Mouse (Mus musculus) ES-Bruce4 (cell line): Measurements from ENCODE around the gene Rere. TPM values are rescaled to one million over a fixed set of nuclear protein-coding genes. Genes with fewer than 3 reads are reported as not detected.

ENCODE experiments used
- H3K27ac ChIP-seq: 2 replicates; pipeline ENCODE4 v1.5.1; 2012; ENCODE audit warnings: low read length, inconsistent platforms; ENCODE audit not compliant: insufficient read depth
- H3K27me3 ChIP-seq: 2 replicates; pipeline ENCODE4 v1.6.1; 2012; ENCODE audit warnings: mild to moderate bottlenecking, low read length, inconsistent platforms; ENCODE audit not compliant: control insufficient read depth, poor library complexity, insufficient read depth, severe bottlenecking
- H3K36me3 ChIP-seq: 2 replicates; pipeline ENCODE4 v1.6.1; 2012; ENCODE audit warnings: inconsistent platforms, mild to moderate bottlenecking, low read length, moderate library complexity; ENCODE audit not compliant: control insufficient read depth, poor library complexity, insufficient read depth, severe bottlenecking
- H3K4me1 ChIP-seq: one replicate; pipeline ENCODE4 v1.8.1; 2011; ENCODE audit warnings: low read length; ENCODE audit not compliant: control insufficient read depth, insufficient read depth
- H3K4me3 ChIP-seq: 2 replicates; pipeline ENCODE4 v1.5.1; 2011; ENCODE audit warnings: low read depth, mild to moderate bottlenecking, low read length
- H3K9ac ChIP-seq: 2 replicates; pipeline ENCODE4 v1.6.1; 2012; ENCODE audit warnings: low read depth, mild to moderate bottlenecking, inconsistent platforms; ENCODE audit not compliant: poor library complexity, severe bottlenecking
- H3K9me3 ChIP-seq: replicated peaks from 2 replicates; pipeline ENCODE4 v1.6.1; 2012; ENCODE audit warnings: mild to moderate bottlenecking, low read length, inconsistent platforms; ENCODE audit not compliant: control insufficient read depth, poor library complexity, insufficient read depth, severe bottlenecking
- CTCF ChIP-seq: IDR thresholded peaks from one replicate; pipeline ENCODE4 v1.8.1; 2011; ENCODE audit warnings: low read depth, low read length
- EP300 ChIP-seq: IDR thresholded peaks from 2 replicates; pipeline ENCODE4 v1.6.1; 2011; ENCODE audit warnings: low read depth, low read length; ENCODE audit not compliant: insufficient read depth
- POLR2A ChIP-seq: IDR thresholded peaks from one replicate; pipeline ENCODE4 v1.8.1; 2011; ENCODE audit warnings: low read length; ENCODE audit not compliant: insufficient read depth
- polyA plus RNA-seq: library from polyadenylated mRNA; stranded (reverse); fragments of >200 nt; gene quantifications from 2 replicates; pipeline ENCODE4 v1.2.4, GENCODE M21; 2011; ENCODE audit warnings: low read depth; ENCODE audit not compliant: missing spikeins, insufficient read depth, insufficient read length

Gene Rere
- polyA plus RNA-seq, 1 experiment = 77.3 TPM

- no peak overlapping the region for H3K4me3 ChIP-seq
- H3K9ac ChIP-seq = no peak overlapping the region
- no peaks in the 10 kb centered on the region for H3K27me3 ChIP-seq
- peaks cover 7% of the 10 kb centered on the region for H3K36me3 ChIP-seq
- H3K9me3 ChIP-seq = no peaks in the 10 kb centered on the region
- H3K4me1 ChIP-seq = peaks cover 2% of the 10 kb centered on the region
- no peak for TF ChIP-seq CTCF
- no peak for TF ChIP-seq POLR2A
- no peak for TF ChIP-seq EP300
- H3K27ac ChIP-seq = no peak overlapping the region
These were observed 234.8 kb downstream of the Rere start for GRCm38 (mm10) chr4:150516201-150516600.

- no peaks in the 10 kb centered on the region for H3K9me3 ChIP-seq
- H3K27me3 ChIP-seq = no peaks in the 10 kb centered on the region
- TF ChIP-seq CTCF (no peak), POLR2A (no peak), EP300 (no peak)
- no peak overlapping the region for H3K9ac ChIP-seq
- peaks cover 2% of the 10 kb centered on the region for H3K4me1 ChIP-seq
- H3K4me3 ChIP-seq = no peak overlapping the region
- H3K27ac ChIP-seq = no peak overlapping the region
- 0 out of 2 replicates have a peak, but pooled peaks cover 3% of the 10 kb centered on the region for H3K36me3 ChIP-seq
These were observed 235.9 kb downstream of the Rere start for GRCm38 (mm10) chr4:150517381-150517780.

- Histone ChIP-seq H3K27ac (no peak overlapping the region), H3K4me3 (no peak overlapping the region), H3K9ac (no peak overlapping the region), H3K36me3 (no peaks in the 10 kb centered on the region), H3K4me1 (peaks cover 2% of the 10 kb centered on the region), H3K9me3 (no peaks in the 10 kb centered on the region), H3K27me3 (no peaks in the 10 kb centered on the region)
- TF ChIP-seq CTCF (no peak), EP300 (no peak), POLR2A (no peak)
These were observed 237.4 kb downstream of the Rere start for GRCm38 (mm10) chr4:150518826-150519225.

GRCm38 (mm10) chr4:150520069-150520468 is 238.6 kb downstream of the Rere start:
- Histone ChIP-seq H3K4me3 (no peak overlapping the region), H3K27me3 (no peaks in the 10 kb centered on the region), H3K36me3 (no peaks in the 10 kb centered on the region), H3K9ac (no peak overlapping the region), H3K4me1 (peaks cover 2% of the 10 kb centered on the region), H3K9me3 (no peaks in the 10 kb centered on the region), H3K27ac (no peak overlapping the region)
- TF ChIP-seq CTCF = no peak
- no peak for TF ChIP-seq EP300
- TF ChIP-seq POLR2A = no peak

- no peak overlapping the region for H3K9ac ChIP-seq
- no peaks in the 10 kb centered on the region for H3K9me3 ChIP-seq
- TF ChIP-seq EP300 (no peak), CTCF (no peak), POLR2A (no peak)
- no peaks in the 10 kb centered on the region for H3K27me3 ChIP-seq
- no peaks in the 10 kb centered on the region for H3K36me3 ChIP-seq
- H3K4me1 ChIP-seq = peaks cover 2% of the 10 kb centered on the region
- no peak overlapping the region for H3K4me3 ChIP-seq
- H3K27ac ChIP-seq = peak overlapping the region; percentile 38; the same call in 1 of the 2 replicates
These were observed 241.0 kb downstream of the Rere start for GRCm38 (mm10) chr4:150522425-150522824.

GRCm38 (mm10) chr4:150523351-150523750 is 241.9 kb downstream of the Rere start:
- Histone ChIP-seq H3K9me3 (no peaks in the 10 kb centered on the region), H3K4me1 (peaks cover 2% of the 10 kb centered on the region), H3K27me3 (no peaks in the 10 kb centered on the region), H3K27ac (peak overlapping the region; percentile 73), H3K9ac (peak overlapping the region; percentile 33), H3K36me3 (no peaks in the 10 kb centered on the region), H3K4me3 (peak overlapping the region; percentile 34)
- TF ChIP-seq CTCF = no peak
- peak; percentile 82 for TF ChIP-seq EP300
- no peak for TF ChIP-seq POLR2A
